Mouse (Mus musculus) intestine, embryonic 14.5 days (tissue): ENCODE data around the gene Prr15l. TPM values are rescaled to one million over a fixed set of nuclear protein-coding genes. Genes with fewer than 3 reads are reported as not detected.

Experiments used
- ATAC-seq: fragments of 200-750 bp; cut with Nextera tagmentation; replicated peaks from 2 replicates; pipeline ENCODE4 v1.8.0; 2017; ENCODE audit warnings: low read depth, moderate number of reproducible peaks, moderate TSS enrichment, moderate library complexity; ENCODE audit not compliant: low FRiP score, low TSS enrichment
- DNase-seq: peaks from one replicate; pipeline ENCODE4 v3.0.0-alpha.2; 2018; ENCODE audit warnings: low spot score
- H3K27ac ChIP-seq: fragments of 300-500 bp; sonication (generic); 2 replicates; pipeline ENCODE4 v1.5.1; 2014; ENCODE audit warnings: low read depth, mild to moderate bottlenecking, control low read depth
- H3K27me3 ChIP-seq: fragments of 300-500 bp; sonication (generic); replicated peaks from 2 replicates; pipeline ENCODE4 v1.6.1; 2014; ENCODE audit warnings: low read length, control low read depth; ENCODE audit not compliant: control insufficient read depth, insufficient read depth
- H3K36me3 ChIP-seq: fragments of 300-500 bp; sonication (generic); 2 replicates; pipeline ENCODE4 v1.6.1; 2014; ENCODE audit warnings: low read length, control low read depth; ENCODE audit not compliant: control insufficient read depth, insufficient read depth
- H3K4me1 ChIP-seq: fragments of 300-500 bp; sonication (generic); replicated peaks from 2 replicates; pipeline ENCODE4 v1.6.1; 2014; ENCODE audit warnings: low read length, control low read depth, mixed read lengths; ENCODE audit not compliant: control insufficient read depth, insufficient read depth
- H3K4me2 ChIP-seq: fragments of 300-500 bp; sonication (generic); 2 replicates; pipeline ENCODE4 v1.6.1; 2014; ENCODE audit warnings: low read length
- H3K4me3 ChIP-seq: fragments of 300-500 bp; sonication (generic); 2 replicates; pipeline ENCODE4 v1.5.1; 2014; ENCODE audit warnings: low read depth, low read length, control low read depth, mixed read lengths
- H3K9ac ChIP-seq: fragments of 300-500 bp; sonication (generic); 2 replicates; pipeline ENCODE4 v1.6.1; 2014; ENCODE audit warnings: mild to moderate bottlenecking, low read length
- H3K9me3 ChIP-seq: fragments of 300-500 bp; sonication (generic); 2 replicates; pipeline ENCODE4 v1.6.1; 2016; ENCODE audit warnings: low read length, control low read depth; ENCODE audit not compliant: control insufficient read depth
- WGBS: fragments of 180-500 bp; shearing (Covaris S2); extraction: QIAGEN DNeasy Blood & Tissue Kit; methylation state at CpG from one replicate; pipeline ENCODE4 v1.1.7; 2014; 5-methylcytosine and 5-hydroxymethylcytosine counted together
- polyA plus RNA-seq: library from polyadenylated mRNA; unstranded; fragments of >200 nt; fragmentation: Nextera tagmentation; extraction: Ambion mirVana; gene quantifications from 2 replicates; pipeline ENCODE4 v1.2.1, GENCODE M21; 2014

Gene Prr15l
- polyA plus RNA-seq, result 56.8 and 62.5 TPM in 2 replicates

- 60% methylated on average over 2 of the region's 2 CpGs for WGBS
- no peak within 1 kb of the TSS; the same call in 1 of the 2 replicates for H3K4me3 ChIP-seq
- H3K9me3 ChIP-seq, result no peaks in the 10 kb centered on the region
- ATAC-seq (no peak), DNase-seq (no peak)
- H3K27me3 ChIP-seq, result peaks cover 3% of the 10 kb centered on the region; the same call in 1 of the 2 replicates
- H3K4me2 ChIP-seq, result peak within 1 kb of the TSS; percentile 41
- no peaks in the 10 kb centered on the region for H3K36me3 ChIP-seq
- 0 out of 2 replicates have a peak, but pooled peaks cover 3% of the 10 kb centered on the region for H3K4me1 ChIP-seq
- peak within 1 kb of the TSS; percentile 85 for H3K27ac ChIP-seq
- no peak within 1 kb of the TSS for H3K9ac ChIP-seq
Measured at GRCm38 (mm10) chr11:96928088-96928487, at the start of gene Prr15l. Prr15l (plus strand) TSS chr11:96928104.

- H3K9me3 ChIP-seq, result no peaks in the 10 kb centered on the region
- no peak overlapping the region for H3K4me3 ChIP-seq
- H3K27ac ChIP-seq, result no peak overlapping the region
- ATAC-seq, result no peak
- DNase-seq, result no peak
- no peak overlapping the region for H3K9ac ChIP-seq
- H3K36me3 ChIP-seq, result no peaks in the 10 kb centered on the region
- peaks cover 19% of the 10 kb centered on the region for H3K4me1 ChIP-seq
- H3K27me3 ChIP-seq, result 0 out of 2 replicates have a peak, but pooled peaks cover 5% of the 10 kb centered on the region
- no peak overlapping the region for H3K4me2 ChIP-seq
- 66% methylated on average over 3 of the region's 3 CpGs for WGBS
Measured at GRCm38 (mm10) chr11:96878715-96879114, 49.2 kb upstream of the Prr15l start.

DNA sequence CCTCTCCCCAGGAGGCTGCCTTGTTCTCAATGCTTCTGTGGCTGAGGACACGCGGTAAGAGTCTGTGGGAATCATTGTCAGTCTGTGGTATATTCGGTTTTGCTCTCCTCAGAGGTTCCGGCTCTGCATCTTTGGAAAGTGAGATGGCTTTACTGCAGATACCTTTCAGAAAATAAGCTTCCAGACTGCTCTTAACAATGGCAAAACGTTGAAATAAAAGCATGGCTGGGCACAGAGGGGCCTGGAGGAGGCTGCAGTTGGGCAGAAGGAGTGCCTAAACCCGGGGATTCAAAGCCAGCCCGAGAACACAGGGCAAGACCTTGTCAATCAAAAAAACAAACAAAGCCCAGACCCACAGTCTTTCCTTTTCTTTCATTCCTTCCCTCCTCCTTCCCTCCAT lies 48.5 kb upstream of the Prr15l start:
- Histone ChIP-seq H3K9ac (no peak overlapping the region), H3K36me3 (no peaks in the 10 kb centered on the region), H3K4me2 (no peak overlapping the region), H3K9me3 (no peaks in the 10 kb centered on the region), H3K4me1 (peaks cover 14% of the 10 kb centered on the region), H3K4me3 (no peak overlapping the region), H3K27me3 (0 out of 2 replicates have a peak, but pooled peaks cover 5% of the 10 kb centered on the region), H3K27ac (no peak overlapping the region)
- no peak for ATAC-seq
- 43% methylated on average over 7 of the region's 7 CpGs for WGBS
- DNase-seq, result no peak

DNA sequence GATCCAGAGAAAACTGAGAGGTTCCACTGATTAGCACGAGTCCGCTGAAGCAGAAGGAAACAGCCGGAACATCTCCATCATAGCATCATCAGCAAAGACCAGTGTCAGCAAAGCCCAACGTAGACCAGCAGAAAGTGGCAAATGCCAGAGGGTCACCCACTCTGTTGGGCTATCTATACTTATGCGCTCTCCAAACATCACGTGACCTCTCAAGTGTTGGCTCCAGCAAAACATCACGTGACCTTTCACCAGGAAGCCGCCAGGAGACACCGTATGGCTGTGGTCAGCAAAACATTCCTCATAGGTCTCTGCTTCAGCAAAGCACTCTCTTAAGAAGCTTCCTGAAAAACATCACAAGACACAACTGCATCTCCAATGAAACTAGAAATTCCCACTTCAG lies 47.6 kb upstream of the Prr15l start:
- H3K27ac ChIP-seq, result no peak overlapping the region
- no peaks in the 10 kb centered on the region for H3K9me3 ChIP-seq
- ATAC-seq (no peak), DNase-seq (no peak)
- WGBS, result 83% methylated on average over 9 of the region's 9 CpGs
- no peak overlapping the region for H3K4me3 ChIP-seq
- no peak overlapping the region for H3K4me2 ChIP-seq
- peaks cover 12% of the 10 kb centered on the region for H3K4me1 ChIP-seq
- H3K36me3 ChIP-seq, result no peaks in the 10 kb centered on the region
- H3K27me3 ChIP-seq, result 0 out of 2 replicates have a peak, but pooled peaks cover 5% of the 10 kb centered on the region
- no peak overlapping the region for H3K9ac ChIP-seq

- no peak overlapping the region for H3K9ac ChIP-seq
- 43% methylated on average over 5 of the region's 5 CpGs for WGBS
- no peaks in the 10 kb centered on the region for H3K9me3 ChIP-seq
- peak overlapping the region; percentile 38; the same call in 1 of the 2 replicates for H3K27ac ChIP-seq
- peak; percentile 70; the same call in 1 of the 2 replicates for ATAC-seq
- DNase-seq, result no peak
- H3K4me1 ChIP-seq, result no peaks in the 10 kb centered on the region; the same call in 1 of the 2 replicates
- H3K36me3 ChIP-seq, result no peaks in the 10 kb centered on the region
- H3K4me3 ChIP-seq, result no peak overlapping the region
- H3K4me2 ChIP-seq, result no peak overlapping the region
- no peaks in the 10 kb centered on the region for H3K27me3 ChIP-seq
Measured at GRCm38 (mm10) chr11:96885901-96886340, 42.0 kb upstream of the Prr15l start.

- H3K4me2 ChIP-seq, result no peak overlapping the region
- H3K9me3 ChIP-seq, result no peaks in the 10 kb centered on the region
- H3K27me3 ChIP-seq, result no peaks in the 10 kb centered on the region
- H3K4me1 ChIP-seq, result no peaks in the 10 kb centered on the region; the same call in 1 of the 2 replicates
- H3K36me3 ChIP-seq, result no peaks in the 10 kb centered on the region
- no peak for ATAC-seq
- no peak overlapping the region for H3K27ac ChIP-seq
- H3K4me3 ChIP-seq, result no peak overlapping the region
- no peak for DNase-seq
- no peak overlapping the region for H3K9ac ChIP-seq
- 83% methylated on average over 8 of the region's 8 CpGs for WGBS
Measured at GRCm38 (mm10) chr11:96886942-96887546, 40.9 kb upstream of the Prr15l start.

DNA sequence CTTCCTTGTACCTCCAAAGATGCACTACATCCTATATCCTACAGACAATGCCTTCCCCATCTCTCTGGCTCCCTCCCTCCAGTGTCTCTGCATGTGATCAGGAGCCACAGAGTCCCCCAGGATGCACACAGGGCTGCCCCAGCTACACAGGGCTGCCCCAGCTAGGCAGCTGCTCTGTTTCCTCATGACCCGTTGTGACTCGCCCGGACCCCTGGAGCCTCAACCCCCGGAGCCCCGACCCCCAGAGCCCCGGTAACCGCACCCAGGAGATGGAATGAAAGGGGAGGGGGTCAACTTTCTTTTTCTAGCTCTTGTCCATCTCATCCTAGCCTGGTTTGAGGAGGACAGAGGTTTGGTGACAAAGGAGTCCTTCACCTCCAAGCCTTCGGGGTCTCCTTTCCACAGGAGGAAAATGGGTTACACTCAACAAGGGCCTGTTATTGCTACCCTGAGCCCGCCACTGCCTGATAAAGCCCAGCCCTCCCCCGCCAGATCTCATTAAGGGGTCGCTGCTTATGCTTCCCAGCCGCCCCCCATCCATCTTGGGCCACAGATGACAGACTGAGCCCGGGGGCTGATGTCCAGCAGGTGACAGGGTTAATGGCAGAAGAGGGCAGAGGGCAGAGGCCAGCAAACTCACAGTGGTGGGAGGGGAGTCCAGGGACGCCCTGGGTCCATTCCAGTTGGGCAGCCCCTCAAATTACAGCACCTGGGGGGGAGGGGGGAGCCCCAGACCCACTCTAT lies 35.9 kb upstream of the Prr15l start:
- 34% methylated on average over 14 of the region's 14 CpGs for WGBS
- ATAC-seq (no peak), DNase-seq (no peak)
- Histone ChIP-seq H3K36me3 (no peaks in the 10 kb centered on the region), H3K9ac (no peak overlapping the region), H3K27ac (no peak overlapping the region), H3K27me3 (no peaks in the 10 kb centered on the region), H3K4me1 (no peaks in the 10 kb centered on the region), H3K4me2 (no peak overlapping the region), H3K4me3 (no peak overlapping the region), H3K9me3 (no peaks in the 10 kb centered on the region)

DNA sequence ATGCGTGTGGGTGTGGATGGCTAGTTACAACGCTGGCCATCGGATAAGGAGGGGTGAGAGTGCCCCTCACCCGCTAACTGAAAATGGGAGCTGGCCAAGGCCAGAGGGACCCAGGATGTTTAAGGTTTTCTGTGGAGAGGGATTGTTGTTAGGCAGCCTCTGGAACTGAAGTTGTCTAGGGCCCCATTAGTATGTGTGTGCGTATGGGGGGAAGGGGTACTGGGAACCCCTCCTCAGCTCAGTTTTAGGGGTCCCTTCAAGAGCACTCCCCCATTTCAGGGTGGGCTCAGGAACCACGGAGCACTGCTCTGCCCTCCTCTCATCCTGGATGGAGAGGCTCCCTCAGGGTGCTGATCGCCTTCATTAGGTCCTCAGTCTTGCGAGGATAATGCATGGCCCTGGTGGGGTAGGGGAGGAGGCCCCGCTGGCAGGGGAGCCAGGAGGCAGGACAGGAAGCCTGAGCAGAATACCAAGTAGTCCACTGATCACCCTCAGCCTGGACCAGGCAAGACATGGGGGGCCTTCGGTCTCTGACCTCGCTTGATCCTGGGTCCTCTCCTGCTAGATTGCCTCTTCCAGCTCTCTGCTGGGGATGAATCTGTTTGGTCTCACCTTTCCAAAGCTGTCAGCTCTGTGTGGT lies 34.6 kb upstream of the Prr15l start:
- Histone ChIP-seq H3K9ac (no peak overlapping the region), H3K36me3 (no peaks in the 10 kb centered on the region), H3K4me1 (no peaks in the 10 kb centered on the region), H3K27ac (no peak overlapping the region), H3K27me3 (no peaks in the 10 kb centered on the region), H3K9me3 (no peaks in the 10 kb centered on the region), H3K4me3 (no peak overlapping the region), H3K4me2 (no peak overlapping the region)
- ATAC-seq (no peak), DNase-seq (no peak)
- WGBS, result 54% methylated on average over 11 of the region's 11 CpGs
